Mouse (Mus musculus) kidney, adult 8-10 months (tissue): ENCODE measurements around the gene Rnf222.
"Not testable (repeated sequence)": the region's sequence is repeated elsewhere in the genome, so short reads cannot be mapped to it uniquely, and the experiment has no call there.

Experiments
- DNase-seq, 2 experiments: peaks; one replicate each; pipeline ENCODE4 v3.0.0; 2022

The Rnf222 gene

GRCm38 (mm10) chr11:68914566-68914965 is 26.2 kb downstream of the Rnf222 start:
- no peak for DNase-seq

- DNase-seq = peak in 1 of 2 experiments; percentile 48
These were observed 34.8 kb downstream of the Rnf222 start for GRCm38 (mm10) chr11:68923191-68923590.

GRCm38 (mm10) chr11:68924749-68925148 is 36.4 kb downstream of the Rnf222 start:
- no peak for DNase-seq

- DNase-seq = no peak
These were observed 38.6 kb downstream of the Rnf222 start, which contains the start of gene Odf4 for GRCm38 (mm10) chr11:68926981-68927380. Odf4 (minus strand) TSS chr11:68927081.

GRCm38 (mm10) chr11:68929947-68930346 is 41.6 kb downstream of the Rnf222 start:
- no peak for DNase-seq

GRCm38 (mm10) chr11:68933885-68934507 is 45.6 kb downstream of the Rnf222 start:
- DNase-seq = no peak

GRCm38 (mm10) chr11:68936951-68937350 is 48.6 kb downstream of the Rnf222 start:
- DNase-seq = not testable (repeated sequence)

- peak; percentile 93 to 95 for DNase-seq
These were observed 51.3 kb downstream of the Rnf222 start for GRCm38 (mm10) chr11:68939451-68940304.

GRCm38 (mm10) chr11:68940516-68940915 is 52.2 kb downstream of the Rnf222 start:
- DNase-seq = peak; percentile 86 to 90

GRCm38 (mm10) chr11:68942731-68943130 is 54.4 kb downstream of the Rnf222 start:
- peak; percentile 65 for DNase-seq

- no peak for DNase-seq
These were observed 56.9 kb downstream of the Rnf222 start for GRCm38 (mm10) chr11:68945245-68945644.
